Comparison of ENCODE assay signal across 16 mouse cellular contexts in the genomic region with DNA sequence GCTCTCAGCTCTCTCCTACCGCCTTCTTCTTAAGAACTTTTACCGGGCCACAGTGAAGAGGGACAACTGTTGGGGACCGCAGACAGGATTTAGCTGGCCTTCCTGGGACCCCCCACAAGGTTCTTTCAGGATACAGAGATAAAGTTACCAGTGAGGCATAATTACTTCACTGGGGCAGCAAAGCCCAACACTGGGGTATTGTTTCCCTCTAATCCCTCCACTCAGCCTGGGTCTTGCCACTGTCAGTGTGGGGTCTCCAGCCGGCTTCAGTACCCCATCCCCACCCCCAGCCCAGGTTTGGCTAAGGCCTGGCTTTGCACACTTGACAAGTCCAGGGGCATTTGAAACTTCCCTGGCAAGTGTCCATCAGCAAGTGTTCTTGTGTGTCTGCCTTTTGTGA. TPM values are rescaled to one million over a fixed set of nuclear protein-coding genes. Genes with fewer than 3 reads are reported as not detected.
DNase-seq lines count a peak whose midpoint lies in the region; ATAC-seq lines count a peak whose summit lies in the region.
"Had no signal": no experiment of that assay in that cellular context is flagged by ENCODE, and none has a peak within 500 bp of the region (broad histone marks: within the 10 kb centered on the region; RNA-seq: fewer than 3 reads in every experiment).

No protein-coding gene starts in this region.

- ATAC-seq in neural tube, embryonic 13.5 days (ENCODE audit: low read depth): no peak
- ATAC-seq in limb, embryonic 12.5 days (ENCODE audit: insufficient number of reproducible peaks, insufficient read depth, low FRiP score, low TSS enrichment, low read depth): 0 out of 2 replicates have a peak, but pooled peaks have one; percentile 11
- ATAC-seq: inflammation-experienced regulatory T-cells, adult 6 months; Patski had no signal

- no peak overlapping the region for H3K4me3 ChIP-seq in neural tube, embryonic 13.5 days
- H3K4me3 ChIP-seq in limb, embryonic 12.5 days (replicated peaks): no peak overlapping the region
- H3K4me3 ChIP-seq: heart, embryonic 15.5 days; liver, embryonic 15.5 days had no signal

- H3K9ac ChIP-seq in neural tube, embryonic 13.5 days: no peak overlapping the region
- no peak overlapping the region for H3K9ac ChIP-seq in limb, embryonic 12.5 days (replicated peaks)
- H3K9ac ChIP-seq: heart, embryonic 15.5 days; liver, embryonic 15.5 days had no signal

- no peak overlapping the region for H3K4me2 ChIP-seq in neural tube, embryonic 13.5 days
- no peak overlapping the region for H3K4me2 ChIP-seq in limb, embryonic 12.5 days
- H3K4me2 ChIP-seq: heart, embryonic 15.5 days; liver, embryonic 15.5 days had no signal

- DNase-seq in embryo, embryonic 10 days (ENCODE audit: low spot score): peak; percentile 33
- DNase-seq in embryo, embryonic 11 days: no peak
- no peak for DNase-seq in neural tube, embryonic 10.5 days (ENCODE audit: extremely low spot score, low spot score)
- DNase-seq in ovary, postnatal 14 days (ENCODE audit: low spot score): no peak
- no peak for DNase-seq in c-Kit-positive CD71-positive TER-119-positive erythroid progenitor cells, embryonic 14.5 days (ENCODE audit: low spot score)
- DNase-seq in ovary, postnatal 36 days (ENCODE audit: low spot score): no peak
- DNase-seq: cerebellum, postnatal 36 days; gastrocnemius, postnatal 25 days; kidney, postnatal 36 days; thymus, adult 18-20 months had no signal

- peak overlapping the region; percentile 33; the same call in 1 of the 2 replicates for H3K27ac ChIP-seq in neural tube, embryonic 13.5 days (replicated peaks)
- peak overlapping the region; percentile 71 for H3K27ac ChIP-seq in limb, embryonic 12.5 days
- H3K27ac ChIP-seq: heart, embryonic 15.5 days; liver, embryonic 15.5 days had no signal

- peaks cover 45% of the 10 kb centered on the region for H3K4me1 ChIP-seq in neural tube, embryonic 13.5 days (replicated peaks)
- H3K4me1 ChIP-seq in limb, embryonic 12.5 days (replicated peaks): peaks cover 49% of the 10 kb centered on the region
- H3K4me1 ChIP-seq: heart, embryonic 15.5 days; liver, embryonic 15.5 days had no signal

- H3K36me3 ChIP-seq in neural tube, embryonic 13.5 days: no peaks in the 10 kb centered on the region
- no peaks in the 10 kb centered on the region for H3K36me3 ChIP-seq in limb, embryonic 12.5 days
- H3K36me3 ChIP-seq: heart, embryonic 15.5 days; liver, embryonic 15.5 days had no signal

- no peaks in the 10 kb centered on the region for H3K9me3 ChIP-seq in neural tube, embryonic 13.5 days
- H3K9me3 ChIP-seq in limb, embryonic 12.5 days: no peaks in the 10 kb centered on the region
- H3K9me3 ChIP-seq: heart, embryonic 15.5 days; liver, embryonic 15.5 days had no signal

- 16% methylated on average over 4 of the region's 4 CpGs for WGBS in neural tube, embryonic 13.5 days
- WGBS in limb, embryonic 12.5 days: 12% methylated on average over 4 of the region's 4 CpGs

- H3K27me3 ChIP-seq in neural tube, embryonic 13.5 days: no peaks in the 10 kb centered on the region
- no peaks in the 10 kb centered on the region for H3K27me3 ChIP-seq in limb, embryonic 12.5 days
- H3K27me3 ChIP-seq: liver, embryonic 15.5 days had no signal

RNA-seq across cellular contexts. Expression of a gene that starts 45.5 kb away (rescaled TPM):
- polyA plus RNA-seq in neural tube, embryonic 13.5 days (2015; fragmentation: Nextera tagmentation; extraction: Ambion mirVana): 4,054 and 4,218 TPM in 2 replicates
- 1,818 and 1,932 TPM in 2 replicates for polyA plus RNA-seq in limb, embryonic 12.5 days (2016; fragmentation: Nextera tagmentation; extraction: Ambion mirVana)

RNA-seq across cellular contexts. Expression of a gene that starts 56.7 kb away (rescaled TPM):
- 165 TPM in 2 replicates for polyA plus RNA-seq in neural tube, embryonic 13.5 days (2015; fragmentation: Nextera tagmentation; extraction: Ambion mirVana)
- polyA plus RNA-seq in limb, embryonic 12.5 days (2016; fragmentation: Nextera tagmentation; extraction: Ambion mirVana): 68.7 and 69.3 TPM in 2 replicates
